Mouse (Mus musculus) frontal cortex, adult (tissue): ENCODE data around the gene Ccdc78.
A peak's percentile ranks its signal among the peaks of the same experiment; 100 is the strongest.
"Not testable (repeated sequence)": the region's sequence is repeated elsewhere in the genome, so short reads cannot be mapped to it uniquely, and the experiment has no call there.

ENCODE experiments used
- ATAC-seq: cut with Nextera tagmentation; 2 replicates; pipeline ENCODE4 v1.9.2; 2017; ENCODE audit warnings: mild to moderate bottlenecking, moderate library complexity, mixed read lengths; ENCODE audit not compliant: low TSS enrichment

Gene Ccdc78

DNA sequence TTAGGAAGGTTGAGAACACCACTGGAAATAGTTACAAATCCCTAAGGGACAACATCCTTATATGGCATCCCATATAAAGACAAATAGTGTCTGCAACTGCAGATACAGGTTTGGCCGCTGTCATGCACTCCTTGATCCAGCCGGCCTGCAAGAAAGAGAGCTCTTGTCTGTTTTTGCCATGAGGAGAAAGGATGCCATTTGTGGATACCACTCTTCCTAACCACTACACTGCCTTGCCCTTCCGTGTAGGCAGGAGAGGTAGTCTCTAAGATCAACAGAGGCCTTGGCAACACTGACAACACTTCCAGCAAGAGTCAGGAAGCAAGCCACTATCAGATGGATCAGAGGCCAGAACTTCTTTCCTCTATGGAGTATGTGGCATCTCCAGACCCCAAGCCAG is at the start of gene Ccdc78:
TSS of gene Ccdc78 (plus strand) at position 301 of the 400 bp plus-strand sequence.
- ATAC-seq = no peak

DNA sequence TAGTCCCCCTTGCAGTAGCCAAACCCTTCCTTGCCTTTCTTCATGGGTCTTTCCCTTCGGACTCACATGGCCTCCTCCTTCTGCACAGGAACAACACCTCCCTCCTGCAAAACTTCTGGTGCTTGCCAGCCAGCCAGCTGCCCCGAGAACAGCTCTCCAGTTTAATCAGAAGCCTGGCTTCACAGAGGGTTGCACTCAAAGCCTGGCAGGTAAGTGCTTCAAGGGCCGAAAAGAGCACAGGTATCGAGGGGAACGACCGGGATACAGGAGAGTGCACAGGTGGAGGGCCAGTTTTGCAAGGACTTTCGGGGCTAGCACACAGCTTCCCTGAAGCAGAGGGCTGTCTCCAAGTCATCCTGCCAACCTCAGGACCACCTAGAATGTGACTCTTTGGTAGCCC is 47.5 kb upstream of the Ccdc78 start:
- no peak; the same call in 1 of the 2 replicates for ATAC-seq

DNA sequence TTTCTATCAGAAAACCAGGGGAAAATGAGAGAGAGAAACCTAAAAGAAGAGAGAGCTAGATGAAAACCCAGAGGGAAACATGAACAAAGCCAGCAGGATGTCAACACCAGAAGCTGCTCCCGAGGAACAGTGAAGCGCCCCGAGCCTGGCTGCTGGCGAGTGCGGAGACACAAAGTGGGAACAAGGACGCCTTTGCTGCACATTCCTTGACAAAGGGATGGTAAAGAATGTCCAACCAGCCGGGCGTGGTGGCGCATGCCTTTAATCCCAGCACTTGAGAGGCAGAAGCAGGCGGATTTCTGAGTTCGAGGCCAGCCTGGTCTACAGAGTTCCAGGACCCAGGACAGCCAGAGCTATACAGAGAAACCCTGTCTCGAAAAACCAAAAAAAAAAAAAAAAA is 44.9 kb upstream of the Ccdc78 start:
- ATAC-seq = not testable (repeated sequence)

DNA sequence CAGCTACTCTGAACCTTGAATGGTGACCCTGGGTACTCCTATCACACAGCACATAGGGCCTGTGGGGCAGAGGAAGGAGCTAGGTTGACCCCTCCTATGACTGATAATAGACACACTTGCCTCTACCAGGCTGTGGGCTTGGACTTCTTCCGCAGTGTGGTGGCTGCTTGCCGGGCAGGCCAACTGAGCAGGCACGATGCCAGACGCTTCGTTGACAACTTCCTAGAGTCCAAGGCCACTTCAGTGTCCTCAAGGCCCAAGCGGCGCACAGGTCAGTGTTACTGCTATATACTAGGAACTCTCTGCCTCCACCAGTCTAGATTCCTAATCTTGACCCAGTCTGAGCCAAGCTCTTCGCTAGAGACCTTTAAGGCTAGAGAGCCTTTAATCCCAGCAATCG is 42.5 kb upstream of the Ccdc78 start:
- ATAC-seq = no peak

DNA sequence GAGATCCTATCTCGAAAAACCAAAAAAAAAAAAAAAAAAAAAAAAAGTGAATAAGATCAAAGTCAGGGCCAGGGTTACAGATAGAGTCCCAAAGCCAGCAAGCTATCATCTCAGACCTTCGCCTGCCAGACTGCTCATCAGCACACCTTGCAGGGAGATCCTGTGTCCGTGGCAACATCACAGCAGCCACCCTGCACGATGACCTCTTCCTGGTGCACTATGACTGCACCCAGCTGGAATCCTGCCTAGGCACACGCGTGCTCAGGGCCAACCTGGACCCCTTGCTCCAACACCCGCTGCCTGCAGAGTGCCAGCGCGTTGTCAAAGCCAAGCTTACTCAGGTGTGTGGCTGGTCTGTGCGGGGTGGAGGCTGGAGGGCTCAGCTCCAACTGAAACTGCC is 42.1 kb upstream of the Ccdc78 start:
- ATAC-seq = no peak

DNA sequence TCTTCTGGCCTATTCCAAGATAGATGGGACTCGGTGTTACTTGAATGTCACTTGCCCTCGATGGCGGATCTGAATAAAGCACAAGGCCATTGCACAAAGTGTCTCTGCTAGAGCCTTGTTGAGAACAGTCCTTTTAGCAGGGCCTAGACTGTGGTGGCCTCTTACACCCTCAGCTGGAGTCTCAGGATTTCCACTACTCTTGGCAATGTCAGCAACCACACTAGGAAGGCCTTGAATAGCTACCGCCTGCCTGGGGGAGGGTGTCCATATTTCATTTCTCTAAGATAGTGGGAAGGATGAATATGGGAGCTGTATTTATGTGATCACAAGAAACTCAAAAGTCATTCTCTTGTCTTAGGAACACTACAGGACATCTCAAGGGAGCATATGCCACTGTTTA is 38.1 kb upstream of the Ccdc78 start:
- no peak for ATAC-seq

DNA sequence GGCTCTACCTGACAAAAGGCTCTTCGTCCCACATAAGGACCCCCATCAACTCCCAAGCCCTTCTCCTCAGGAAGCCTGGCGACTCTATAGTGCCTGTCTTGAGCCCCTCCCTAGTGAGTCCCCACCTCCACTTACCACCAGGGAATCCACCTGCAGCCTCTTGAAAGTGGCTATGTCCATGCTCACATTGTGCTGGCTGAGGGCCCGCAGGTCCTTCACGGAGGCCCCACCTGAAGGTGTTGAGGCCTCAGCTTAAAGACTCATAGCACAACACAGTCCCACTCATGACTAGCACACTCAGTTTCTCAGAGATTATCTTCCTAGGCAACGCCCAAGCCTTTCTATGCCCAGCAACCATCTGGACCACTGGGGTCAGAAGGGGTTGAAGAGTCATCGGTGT is 37.1 kb upstream of the Ccdc78 start:
- ATAC-seq = no peak

DNA sequence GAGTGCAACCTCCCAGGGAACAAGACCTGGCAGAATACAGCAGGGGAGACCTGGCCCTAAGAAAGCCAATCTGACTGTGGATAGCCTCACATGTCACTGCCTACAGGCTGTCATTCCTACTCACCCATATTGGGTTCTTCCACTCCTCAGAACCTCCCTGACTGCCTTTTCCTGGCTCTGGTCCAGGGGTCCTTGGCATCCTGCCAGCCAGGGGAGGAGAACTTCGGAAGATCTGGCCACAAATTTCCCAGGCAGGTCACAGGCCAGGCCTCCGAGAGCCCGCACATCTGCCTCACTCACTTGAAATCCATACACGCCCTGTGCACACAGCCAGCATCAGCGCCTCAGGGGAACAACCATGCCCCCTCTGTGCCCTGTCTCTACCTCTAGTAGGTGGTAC is 34.9 kb upstream of the Ccdc78 start:
- no peak for ATAC-seq

DNA sequence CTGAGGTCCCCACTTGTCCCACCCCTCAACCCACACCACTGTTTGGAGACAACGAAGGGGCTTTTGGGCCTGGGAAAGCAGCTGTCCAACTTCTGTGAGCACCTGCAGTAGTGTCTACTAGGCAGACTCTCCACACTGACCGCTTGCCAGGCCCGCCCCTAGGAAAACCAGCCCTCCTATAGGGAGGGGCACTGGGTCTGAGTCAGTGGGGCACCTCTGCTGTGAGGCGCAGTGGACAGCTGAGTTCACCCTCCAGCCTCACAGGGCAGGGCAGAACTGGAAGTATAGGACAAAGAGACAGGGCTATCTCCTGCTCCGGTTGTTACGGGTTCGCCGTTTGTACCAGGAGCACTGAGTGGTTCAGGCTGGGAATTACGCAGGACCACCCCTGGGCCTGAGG is 32.1 kb upstream of the Ccdc78 start, which contains the start of gene Msln:
TSS of gene Msln (minus strand) at position 138 of the 400 bp plus-strand sequence.
- no peak for ATAC-seq

DNA sequence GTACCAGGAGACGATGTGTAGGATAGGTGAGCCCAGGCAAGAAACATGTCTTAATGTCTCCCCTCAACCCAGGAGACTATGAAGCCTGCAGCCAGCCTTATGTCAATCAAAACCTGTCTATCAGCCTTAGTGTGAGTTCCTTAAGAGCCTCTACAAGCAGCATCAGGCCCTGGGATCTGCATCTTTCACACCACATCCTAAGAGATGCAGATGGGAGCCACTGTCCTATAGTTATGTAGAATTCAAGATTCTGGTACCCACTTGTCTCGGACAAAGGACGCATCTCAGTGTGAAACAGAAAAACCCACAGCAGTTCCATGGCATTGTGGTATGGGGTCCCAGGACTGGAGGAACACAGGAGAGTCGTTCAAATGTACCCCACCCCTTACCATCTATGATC is 31.3 kb upstream of the Ccdc78 start:
- ATAC-seq = no peak

DNA sequence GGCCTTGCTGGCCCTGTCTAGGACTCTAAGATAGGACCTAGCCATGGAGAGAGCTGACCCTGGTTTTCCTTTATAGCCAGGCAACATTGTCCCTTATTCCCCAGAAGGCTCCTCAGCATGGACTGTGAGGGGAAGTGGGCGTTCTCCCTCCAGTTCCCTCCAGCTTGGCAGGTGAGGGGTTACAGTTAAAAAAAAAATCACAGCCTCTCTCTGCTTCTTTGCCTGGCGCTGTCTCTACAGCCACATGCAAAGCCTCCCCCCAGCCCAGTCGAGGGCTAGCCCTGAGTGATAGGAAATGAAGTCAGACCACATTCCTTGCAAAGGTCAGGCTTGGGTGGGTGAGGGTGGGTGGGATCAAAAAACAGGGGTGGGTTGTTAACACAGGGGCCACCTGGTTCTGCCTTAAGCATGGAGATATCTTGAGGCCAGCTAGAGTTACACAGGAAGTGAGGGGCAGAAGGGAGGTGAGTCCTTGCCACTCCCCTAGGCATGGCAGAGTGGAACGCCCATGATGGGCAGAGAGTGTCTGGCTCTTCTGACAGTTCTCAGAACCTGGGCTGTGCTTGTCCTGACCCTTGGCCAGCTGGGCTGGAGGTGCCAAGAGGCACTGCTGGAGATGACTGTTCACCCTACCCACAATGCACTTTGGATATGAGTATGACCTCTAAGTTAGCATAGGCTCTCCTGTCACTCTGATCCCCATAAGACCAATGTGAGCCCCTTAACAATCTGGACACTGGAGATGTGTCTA is 30.6 kb upstream of the Ccdc78 start:
- no peak for ATAC-seq

DNA sequence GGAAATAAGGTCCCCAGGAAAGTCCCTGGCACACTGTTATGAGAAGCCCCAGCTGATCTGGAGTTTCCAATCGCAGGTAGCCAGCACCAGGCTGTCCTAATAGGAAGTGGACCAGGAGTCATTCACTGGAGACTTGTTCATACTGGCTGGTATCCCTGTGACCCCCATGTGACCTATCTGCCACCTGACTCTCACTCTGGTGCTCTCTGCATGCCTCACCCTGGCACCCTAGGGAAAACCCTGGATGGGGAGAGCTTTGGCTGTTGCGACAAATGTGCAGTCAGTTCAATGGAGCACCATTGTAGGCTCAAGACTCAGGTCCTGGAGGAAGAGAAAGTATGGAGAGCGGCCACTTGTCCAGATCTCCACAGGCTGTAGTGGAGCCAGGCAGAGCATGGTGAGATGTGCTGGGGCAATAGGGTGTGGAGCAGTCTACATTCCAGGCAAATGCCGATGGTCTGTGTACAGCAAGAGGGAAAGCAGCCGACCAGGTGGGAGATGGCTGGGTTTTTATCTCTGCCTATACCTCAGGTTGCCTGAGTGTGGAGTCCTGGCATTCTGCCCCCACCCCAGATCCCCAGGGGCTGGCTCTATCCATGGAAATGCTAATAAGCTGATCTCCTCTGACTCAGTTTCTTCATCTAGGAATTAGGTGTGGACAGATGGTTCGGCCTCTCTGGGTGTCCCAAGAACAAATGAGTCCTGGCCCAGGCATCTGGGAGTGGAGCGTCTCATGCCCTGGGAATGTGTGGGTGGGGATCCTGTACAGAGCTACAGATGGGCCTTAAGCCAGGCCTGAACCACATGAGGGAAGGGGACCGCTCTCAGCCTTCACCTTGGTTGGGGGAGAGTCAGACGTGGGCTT is 29.8 kb upstream of the Ccdc78 start:
- ATAC-seq = no peak

DNA sequence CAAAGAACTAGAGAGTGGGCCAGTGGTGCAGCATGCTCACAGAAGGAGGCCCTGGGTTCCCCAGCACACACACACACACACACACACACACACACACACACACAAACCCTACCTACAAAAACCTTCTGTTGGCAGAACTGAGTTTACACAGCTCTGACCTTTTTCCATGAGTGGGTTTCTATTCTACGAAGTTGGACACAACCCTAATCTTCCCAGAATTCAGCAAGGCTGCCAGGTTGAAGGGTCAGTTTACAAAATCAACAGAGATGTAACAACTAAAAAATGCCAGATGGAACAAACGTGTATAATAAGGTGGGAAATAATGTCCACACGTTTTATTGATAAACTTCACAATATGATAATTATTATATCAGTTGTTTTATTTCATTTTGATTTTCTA is 28.7 kb upstream of the Ccdc78 start:
- no peak for ATAC-seq

DNA sequence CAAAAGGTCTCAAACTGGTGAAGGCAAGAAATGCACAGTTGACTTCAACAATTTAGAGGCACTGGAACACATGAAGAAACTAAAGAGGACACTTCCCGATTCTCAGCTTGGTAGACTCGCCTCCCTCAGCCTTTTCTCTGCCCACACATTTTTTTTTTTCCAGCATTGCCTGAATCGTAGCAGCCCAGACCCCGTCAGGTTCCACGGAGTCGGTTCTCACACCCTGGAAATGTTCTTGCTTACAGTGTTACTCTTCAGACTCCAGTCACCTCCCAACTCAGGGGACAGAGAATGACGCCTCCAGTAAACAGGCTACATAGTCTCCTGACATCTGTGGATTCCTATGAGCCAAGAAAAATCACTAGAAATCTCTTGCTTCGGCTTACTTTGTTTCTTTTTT is 26.2 kb upstream of the Ccdc78 start:
- ATAC-seq = peak; percentile 75

DNA sequence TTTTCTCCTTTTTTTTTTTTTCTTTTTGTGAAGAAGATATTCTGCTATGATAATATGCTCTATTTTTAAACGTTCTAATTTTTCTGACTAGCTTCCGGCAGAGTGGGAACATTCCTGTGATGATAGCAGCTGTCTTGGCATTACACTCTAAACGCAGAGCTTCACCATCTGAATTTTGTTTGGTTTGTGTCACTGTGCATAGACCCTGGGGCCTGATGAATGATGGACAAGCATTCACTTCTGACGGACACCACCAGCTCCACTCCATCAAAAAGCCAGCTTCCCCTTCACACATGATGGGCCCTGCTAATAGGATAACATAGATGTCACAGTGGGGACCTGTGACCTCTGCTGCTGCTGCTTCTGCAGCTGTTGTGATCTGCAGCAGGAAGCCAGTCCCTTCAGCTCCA is 24.8 kb upstream of the Ccdc78 start:
- ATAC-seq = peak; percentile 88

DNA sequence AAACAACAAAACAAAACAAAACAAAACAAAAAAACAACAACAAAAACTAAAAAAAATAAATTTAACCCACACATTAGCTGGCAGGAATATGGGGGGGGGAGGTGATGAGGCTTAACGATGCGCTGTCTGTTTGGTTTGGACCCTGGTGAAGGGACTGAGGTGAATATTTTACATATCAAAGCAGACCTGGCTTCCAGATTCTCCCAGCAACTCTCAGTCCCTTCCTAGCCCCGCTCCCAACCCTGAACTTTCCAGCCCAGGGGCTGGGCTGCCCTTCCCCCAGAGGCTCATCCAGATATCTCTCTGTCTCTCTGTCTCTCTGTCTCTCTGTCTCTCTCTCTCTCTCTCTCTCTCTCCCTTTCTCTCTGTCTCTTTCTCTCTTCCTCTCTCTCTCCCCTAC is 23.8 kb upstream of the Ccdc78 start:
- no peak for ATAC-seq

DNA sequence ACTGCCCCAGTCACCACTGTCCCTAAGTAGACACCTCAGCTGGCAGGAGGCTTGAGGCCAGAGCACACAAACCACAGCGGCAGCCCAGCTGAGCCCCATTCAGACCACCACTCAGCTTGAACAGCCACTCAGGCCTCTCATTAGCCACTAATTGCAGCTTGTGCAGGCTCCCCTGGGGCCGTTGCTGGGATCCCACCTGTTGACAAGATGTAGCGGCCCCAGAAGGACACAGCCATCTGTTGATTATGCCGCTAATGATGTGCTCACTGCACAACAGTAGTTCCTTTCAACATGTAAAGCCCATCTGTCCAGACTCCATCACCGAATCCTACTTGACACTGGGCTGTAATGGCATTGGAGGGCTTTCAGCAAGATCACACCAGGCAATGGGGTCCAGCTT is 20.5 kb upstream of the Ccdc78 start:
- no peak for ATAC-seq

DNA sequence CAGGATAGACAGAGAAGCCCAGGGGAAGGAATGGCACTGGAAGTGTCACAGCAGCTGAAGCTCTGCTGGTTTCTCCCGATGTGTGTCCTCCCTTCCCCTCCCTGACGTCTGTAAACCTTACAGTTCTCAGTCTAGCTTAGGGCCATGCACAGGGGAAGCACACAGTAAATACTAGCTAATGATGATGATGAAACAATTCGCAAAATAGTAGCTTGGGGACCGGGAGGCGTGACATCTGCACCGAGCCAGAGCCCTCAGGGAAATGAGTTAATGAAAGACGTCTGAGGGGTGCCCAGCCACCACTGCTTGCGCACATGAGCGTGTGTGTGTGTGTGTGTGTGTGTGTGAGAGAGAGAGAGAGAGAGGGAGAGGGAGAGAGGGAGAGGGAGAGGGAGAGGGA is 17.0 kb upstream of the Ccdc78 start:
- no peak for ATAC-seq

DNA sequence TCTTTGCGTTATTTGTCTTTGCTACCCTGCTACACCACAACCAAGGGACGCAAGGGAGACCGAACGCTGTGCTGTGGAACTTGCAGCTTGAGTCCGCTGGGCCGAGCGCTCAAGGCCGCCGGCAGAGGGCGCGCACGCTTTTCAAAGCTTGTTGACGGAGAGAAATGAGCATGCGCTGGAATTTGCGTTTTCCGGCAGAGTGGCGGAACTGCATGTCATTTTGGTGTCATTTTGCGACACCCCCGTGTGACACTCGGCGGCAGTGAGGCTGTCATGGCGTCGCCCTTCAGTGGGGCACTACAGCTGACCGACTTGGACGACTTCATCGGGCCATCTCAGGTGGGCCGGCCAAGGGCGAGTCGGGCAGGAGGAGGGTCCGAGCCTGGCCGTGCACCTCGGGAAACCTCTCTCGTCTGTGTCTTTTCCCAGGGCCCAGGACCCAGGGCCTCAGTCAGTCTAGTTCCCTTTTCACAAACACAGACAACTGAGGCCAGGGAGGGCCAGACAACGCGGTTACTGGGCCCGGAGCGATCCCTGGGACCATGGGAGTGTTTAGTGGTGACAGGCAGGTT is 12.7 kb upstream of the Ccdc78 start, which contains the start of gene Narfl:
TSS of gene Narfl (plus strand) at position 228 of the 572 bp plus-strand sequence.
- peak; percentile 95 for ATAC-seq

DNA sequence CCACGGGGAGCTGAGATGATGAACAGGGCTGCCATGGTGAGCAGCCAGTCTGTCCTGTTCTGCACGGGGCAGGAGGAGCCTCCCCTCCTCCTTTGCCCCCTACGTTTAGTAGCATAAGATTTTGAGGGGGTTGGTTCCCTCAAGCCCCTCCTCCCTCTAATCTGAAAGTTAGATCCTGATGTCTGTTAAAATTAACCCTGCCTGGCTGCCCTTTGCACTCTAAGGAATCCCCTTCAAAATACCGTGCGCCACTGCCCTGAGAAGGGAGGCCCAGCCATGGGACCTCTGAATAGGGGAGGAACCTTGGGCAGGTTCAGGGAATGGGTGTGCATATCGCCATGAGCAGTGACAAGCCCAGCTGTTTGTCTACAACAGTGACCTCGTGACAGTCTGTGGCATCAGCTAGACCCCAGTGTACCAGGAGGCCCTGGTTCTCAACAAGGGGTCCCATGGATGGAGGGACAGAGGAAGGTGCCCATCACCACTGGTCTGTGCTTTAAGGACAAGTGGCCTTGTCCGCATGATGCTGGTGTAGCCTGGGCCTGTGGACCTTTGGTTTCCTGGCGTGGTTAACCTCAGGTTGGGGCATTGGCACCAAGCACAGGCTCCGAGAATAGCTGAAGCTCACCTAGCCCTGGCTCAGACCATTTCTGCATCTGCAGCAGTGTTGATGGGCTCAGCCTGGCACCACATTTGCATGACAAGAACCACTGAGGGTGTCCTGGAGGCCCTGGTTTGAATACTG is 10.9 kb upstream of the Ccdc78 start:
- ATAC-seq = no peak

DNA sequence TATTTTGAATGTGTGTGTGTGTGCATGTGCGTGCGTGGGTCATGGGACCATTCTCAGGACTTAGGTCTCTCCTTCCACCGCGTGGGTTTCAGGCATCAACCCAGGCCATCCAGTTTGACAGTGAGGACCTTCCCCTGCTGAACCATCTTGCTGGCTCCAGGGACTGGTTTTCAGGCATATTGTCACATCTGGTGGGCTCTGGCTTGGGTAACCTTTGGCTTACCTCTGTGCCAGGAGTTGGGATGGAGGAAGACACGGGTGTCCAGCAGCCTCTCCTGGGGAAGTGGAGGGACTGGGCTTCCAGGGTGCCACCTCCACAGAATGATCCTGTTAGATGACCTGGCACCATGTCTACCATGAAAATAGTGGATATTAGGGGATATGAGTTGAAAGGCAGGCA is 8.4 kb upstream of the Ccdc78 start:
- no peak for ATAC-seq

DNA sequence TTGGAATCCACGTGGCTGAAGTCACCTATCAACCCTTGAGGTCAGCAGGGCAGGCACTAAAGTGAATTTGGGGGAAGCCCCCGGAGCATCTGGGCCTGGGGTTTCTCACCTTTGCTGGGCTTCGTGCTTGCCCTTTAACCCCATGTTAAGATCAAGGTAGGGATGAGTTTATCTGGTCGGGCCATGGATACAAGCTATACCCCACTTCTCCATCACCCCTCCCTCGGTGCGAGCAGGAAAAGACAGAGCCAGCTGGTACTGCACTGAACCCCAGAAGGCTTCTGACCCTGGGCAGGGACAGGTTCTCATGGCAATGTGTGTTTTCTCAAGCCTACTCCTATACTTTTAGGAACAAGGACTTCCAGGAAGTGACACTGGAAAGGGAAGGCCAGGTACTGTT is 5.0 kb upstream of the Ccdc78 start:
- no peak for ATAC-seq
